Mouse (Mus musculus): Measurements from ENCODE around the gene Cd79a. TPM values are rescaled to one million over a fixed set of nuclear protein-coding genes. Genes with fewer than 3 reads are reported as not detected.

Gene Cd79a
- total and polyA plus RNA-seq, 3 experiments, result 51.8 to 422 (median 75.2) TPM

DNA sequence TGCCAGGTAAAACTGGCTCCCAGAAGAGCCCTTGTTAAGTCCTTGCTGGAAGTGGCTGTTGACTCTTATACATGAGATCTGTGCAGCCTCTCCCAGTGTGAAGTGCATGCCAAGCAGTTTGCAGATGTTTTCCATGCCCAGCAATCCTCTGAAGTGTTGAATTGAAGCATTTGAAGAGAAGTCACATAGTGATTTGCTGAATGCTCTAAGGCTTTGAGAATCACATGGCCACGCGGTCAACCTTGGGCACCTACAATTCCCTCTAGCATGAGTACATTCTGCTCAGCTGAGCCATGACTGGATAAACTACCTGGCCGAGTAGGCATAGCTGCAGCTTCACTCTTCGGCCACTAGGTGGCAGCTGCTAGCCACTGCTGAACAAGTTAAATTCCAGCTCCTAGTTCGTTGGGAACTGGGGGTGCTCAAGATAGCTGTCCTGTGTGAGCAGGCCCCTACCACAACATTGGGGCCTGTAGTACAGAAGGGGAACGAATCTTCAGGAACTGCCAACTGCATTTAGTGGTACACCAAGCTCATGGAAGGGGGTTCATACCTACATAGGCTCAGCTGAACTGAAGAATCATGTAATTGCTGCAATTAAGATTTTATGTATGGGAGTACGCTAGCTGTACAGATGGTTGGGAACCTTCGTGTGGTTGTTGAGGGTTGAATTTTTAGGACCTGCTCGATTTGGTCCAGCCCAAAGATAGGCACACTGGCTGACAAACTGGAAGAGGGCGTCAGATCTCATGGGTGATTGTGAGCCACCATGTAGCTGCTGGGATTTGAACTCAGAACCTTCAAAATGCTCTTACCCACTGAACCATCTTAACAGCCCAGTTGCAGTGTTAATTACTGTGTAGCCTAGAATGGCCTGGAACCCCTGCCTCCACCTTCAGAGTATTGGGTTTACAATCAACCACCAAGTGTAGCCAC is 6.6 kb upstream of the Cd79a start:
- peak overlapping the region; percentile 8; the same call in 1 of the 2 replicates for H3K27ac ChIP-seq (ENCODE audit: insufficient read depth, low read depth)
- H3K36me3 ChIP-seq (replicated peaks in 1 of 2; ENCODE audit: control insufficient read depth in 1 of 2, insufficient read depth in 1 of 2, low read length in 1 of 2), result peaks cover 50 to 57% of the 10 kb centered on the region in 2 experiments
- H3K4me3 ChIP-seq (replicated peaks in 1 of 3; ENCODE audit: low read depth in 2 of 3, low read length in 2 of 3, poor library complexity in 1 of 3), result no peak overlapping the region
- in situ Hi-C loops (cut with MboI; ENCODE audit: low pct_ligation_motif_present, low pct_unique_long_range_greater_than_20kb, low sequenced_read_pairs), result no loop called here
- peaks cover 3 to 80% of the 10 kb centered on the region in 2 experiments; a peak in 3 of 4 replicates for H3K4me1 ChIP-seq (ENCODE audit: control insufficient read depth in 1 of 2, insufficient read depth in 2 of 2)
- no peak overlapping the region for H3K9ac ChIP-seq (ENCODE audit: insufficient read depth, low read depth)
- H3K79me2 ChIP-seq (replicated peaks; ENCODE audit: control insufficient read depth, extremely low read depth, insufficient read depth, poor library complexity, severe bottlenecking), result peaks cover 30% of the 10 kb centered on the region
- H3K9me3 ChIP-seq (replicated peaks; ENCODE audit: low read length), result peaks cover 4% of the 10 kb centered on the region
- dilution Hi-C loops (cut with MboI; ENCODE audit: extremely low pct_ligation_motif_present, extremely low pct_unique_long_range_greater_than_20kb, low sequenced_read_pairs), result no loop called here
- no peaks in the 10 kb centered on the region for H3K27me3 ChIP-seq (replicated peaks)
- DNase-seq (ENCODE audit: extremely low read depth), result peak; percentile 82
- H3K4me2 ChIP-seq (ENCODE audit: insufficient read depth, low read depth, poor library complexity, severe bottlenecking), result no peak overlapping the region
- TF ChIP-seq EP300 (IDR thresholded peaks at IDR 0.05; ENCODE audit: low read length), result peak; percentile 46; the same call in 1 of the 2 replicates
- 0 out of 2 replicates have a peak, but pooled peaks have one; percentile 64 for TF ChIP-seq MAZ (IDR thresholded peaks at IDR 0.05; ENCODE audit: low read depth, low read length)
- peak; percentile 43 for TF ChIP-seq ZC3H11A (IDR thresholded peaks at IDR 0.05; ENCODE audit: low read depth, low read length)
- peak; percentile 45 for TF ChIP-seq ETS1 (conservative IDR thresholded peaks at IDR 0.05; ENCODE audit: low read depth, low read length)
- TF ChIP-seq BHLHE40 (IDR thresholded peaks at IDR 0.05; ENCODE audit: low read depth, low read length), result peak; percentile 43
- no peak for TF ChIP-seq USF2 (conservative IDR thresholded peaks at IDR 0.05; ENCODE audit: low read depth, low read length)
- TF ChIP-seq TBP (conservative IDR thresholded peaks at IDR 0.05; ENCODE audit: low read depth, low read length), result no peak
- TF ChIP-seq MYC (IDR thresholded peaks at IDR 0.05; ENCODE audit: low read depth, low read length), result peak; percentile 78
- no peak for TF ChIP-seq USF1 (IDR thresholded peaks at IDR 0.05; ENCODE audit: low read depth, low read length)
- TF ChIP-seq KAT2A (IDR thresholded peaks at IDR 0.05; ENCODE audit: insufficient replicate concordance, low read length), result 0 out of 2 replicates have a peak, but pooled peaks have one; percentile 63
- 0 out of 2 replicates have a peak, but pooled peaks have one; percentile 10 for TF ChIP-seq ZNF384 (IDR thresholded peaks at IDR 0.05; ENCODE audit: low read depth, low read length)
- peak; percentile 24 for TF ChIP-seq POLR2A (IDR thresholded peaks at IDR 0.05; ENCODE audit: low read depth, low read length)
- no peak for TF ChIP-seq E2F4 (IDR thresholded peaks at IDR 0.05; ENCODE audit: insufficient replicate concordance, low read depth, low read length)
- peak; percentile 49 for TF ChIP-seq IRF4 (IDR thresholded peaks at IDR 0.05; ENCODE audit: low read depth, low read length)
- TF ChIP-seq CHD2 (IDR thresholded peaks at IDR 0.05; ENCODE audit: low read length), result peak; percentile 72; the same call in 1 of the 2 replicates
- TF ChIP-seq SIN3A (IDR thresholded peaks at IDR 0.05; ENCODE audit: low read length), result peak; percentile 79
- TF ChIP-seq HCFC1 (IDR thresholded peaks at IDR 0.05; ENCODE audit: low read depth, low read length), result peak; percentile 22; the same call in 1 of the 2 replicates
- TF ChIP-seq RAD21 (IDR thresholded peaks at IDR 0.05; ENCODE audit: low read depth, low read length), result peak; percentile 77
- no peak for TF ChIP-seq ZKSCAN1 (IDR thresholded peaks at IDR 0.05; ENCODE audit: borderline replicate concordance, low read depth, low read length)
- TF ChIP-seq JUND (conservative IDR thresholded peaks at IDR 0.05; ENCODE audit: low read depth, low read length), result peak; percentile 39; the same call in 1 of the 2 replicates
- peak; percentile 69; the same call in 1 of the 2 replicates for TF ChIP-seq MAFK (IDR thresholded peaks at IDR 0.05; ENCODE audit: insufficient replicate concordance, low read length)
- peak; percentile 93 to 97 for TF ChIP-seq CTCF (conservative IDR thresholded peaks at IDR 0.05 in 1 of 2, IDR thresholded peaks at IDR 0.05 in 1 of 2; ENCODE audit: low read depth in 2 of 2, low read length in 2 of 2)
- peak; percentile 85; the same call in 1 of the 2 replicates for TF ChIP-seq RCOR1 (conservative IDR thresholded peaks at IDR 0.05; ENCODE audit: low read depth, low read length)
- TF ChIP-seq NRF1 (IDR thresholded peaks at IDR 0.05; ENCODE audit: low read depth, low read length), result 0 out of 2 replicates have a peak, but pooled peaks have one; percentile 39
- TF ChIP-seq ELF1 (IDR thresholded peaks at IDR 0.05; ENCODE audit: low read depth, low read length), result peak; percentile 55; the same call in 1 of the 2 replicates
- peak; percentile 64; the same call in 1 of the 2 replicates for TF ChIP-seq MEF2A (IDR thresholded peaks at IDR 0.05; ENCODE audit: borderline replicate concordance, low read depth, low read length)
- TF ChIP-seq TCF12 (IDR thresholded peaks at IDR 0.05; ENCODE audit: low read depth, low read length), result no peak
- 0 out of 2 replicates have a peak, but pooled peaks have one; percentile 51 for TF ChIP-seq CHD1 (IDR thresholded peaks at IDR 0.05; ENCODE audit: low read depth, low read length)
- no peak for TF ChIP-seq GABPA (IDR thresholded peaks at IDR 0.05; ENCODE audit: insufficient replicate concordance, low read depth, low read length)
- peak; percentile 88; the same call in 1 of the 2 replicates for TF ChIP-seq ZMIZ1 (IDR thresholded peaks at IDR 0.05; ENCODE audit: low read depth, low read length)
- TF ChIP-seq UBTF (IDR thresholded peaks at IDR 0.05; ENCODE audit: low read depth, low read length), result no peak
- peak; percentile 84 for TF ChIP-seq SMC3 (IDR thresholded peaks at IDR 0.05; ENCODE audit: low read depth, low read length)
- no peak for TF ChIP-seq PAX5 (IDR thresholded peaks at IDR 0.05; ENCODE audit: low read length)
- no peak for TF ChIP-seq JUN (IDR thresholded peaks at IDR 0.05; ENCODE audit: insufficient read depth, low read depth, low read length)
- peak; percentile 62; the same call in 1 of the 2 replicates for TF ChIP-seq MAX (IDR thresholded peaks at IDR 0.05; ENCODE audit: low read length)
- TF ChIP-seq POLR2AphosphoS2 (IDR thresholded peaks at IDR 0.05; ENCODE audit: low read depth, low read length), result peak; percentile 98

All from CH12.LX (cell line).